Mouse (Mus musculus): Measurements from ENCODE around the gene Chil6. TPM values are rescaled to one million over a fixed set of nuclear protein-coding genes. Genes with fewer than 3 reads are reported as not detected.

Gene Chil6
- not detected in 2 replicates for polyA plus RNA-seq (2012; rRNA removed)

DNA sequence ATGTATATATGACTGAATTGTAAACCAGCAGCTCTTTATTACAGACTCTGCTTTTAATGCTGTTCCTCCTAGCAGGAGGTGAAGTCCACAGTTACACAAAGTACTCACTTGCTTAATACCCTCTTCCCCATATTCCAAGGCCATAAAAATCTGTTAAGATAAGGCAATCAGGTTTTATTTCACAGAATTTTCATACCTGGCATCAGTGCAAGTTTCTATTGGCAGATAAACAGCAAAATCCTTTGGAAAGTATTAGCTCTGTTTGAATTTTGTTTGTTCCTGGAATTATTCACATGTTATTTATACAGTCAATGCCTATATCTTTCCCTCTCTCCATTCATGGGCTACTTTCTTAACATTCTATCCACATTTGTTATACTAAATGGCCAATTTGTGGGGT, at the start of gene Chil6:
TSS of gene Chil6 (minus strand) at position 101 of the 400 bp plus-strand sequence.

Other genes with a start within 250 kb of the Chil6 start
- not detected in 2 replicates for gene Chil3, start 238.6 kb downstream of the Chil6 start, polyA plus RNA-seq (2012; rRNA removed)
- gene Chil4, start 186.7 kb downstream of the Chil6 start, polyA plus RNA-seq (2012; rRNA removed), result not detected in 2 replicates
- 0.25 and 0.84 TPM in 2 replicates for gene Dennd2d, start 76.2 kb upstream of the Chil6 start, polyA plus RNA-seq (2012; rRNA removed)
- gene Dram2, start 141.6 kb upstream of the Chil6 start, polyA plus RNA-seq (2012; rRNA removed), result 39.1 and 41.1 TPM in 2 replicates
- 26.0 and 27.5 TPM in 2 replicates for gene Cept1, start 141.6 kb upstream of the Chil6 start, polyA plus RNA-seq (2012; rRNA removed)

Measured in central nervous system, embryonic 14 days (tissue).